ENCODE assay signal across 8 mouse cellular contexts in the genomic region with DNA sequence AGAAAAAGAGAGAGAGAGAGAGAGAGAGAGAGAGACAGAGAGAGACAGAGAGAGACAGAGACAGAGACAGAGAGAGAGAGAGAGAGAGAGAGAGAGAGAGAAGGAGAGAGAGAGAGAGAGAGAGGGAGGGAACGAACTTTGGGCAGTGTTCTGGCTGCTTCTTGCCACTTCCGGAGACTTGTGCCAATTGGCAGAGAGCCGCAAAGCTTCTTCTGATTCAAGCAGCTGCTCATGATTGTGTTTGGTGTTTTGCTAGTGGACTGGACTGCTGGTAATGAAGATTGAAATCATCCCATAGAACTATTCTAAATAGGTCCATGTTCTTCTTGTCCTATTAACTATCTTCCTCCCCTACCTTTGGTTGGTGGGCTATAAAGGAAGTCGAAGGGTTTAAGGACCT.
DNase-seq lines count a peak whose midpoint lies in the region; ATAC-seq and TF ChIP-seq lines count a peak whose summit lies in the region.
"Not testable (repeated sequence)": the region's sequence is repeated elsewhere in the genome, so short reads cannot be mapped to it uniquely, and the experiment has no call there.

No protein-coding gene starts in this region.

- not testable (repeated sequence) for TF ChIP-seq POLR2A in heart, adult 2 months (IDR thresholded peaks at IDR 0.05; ENCODE audit: insufficient read depth, low read depth, low read length)

- DNase-seq in adrenal gland, postnatal 14 days, result peak; percentile 60
- peak; percentile 41 for DNase-seq in embryonic facial prominence, embryonic 14.5 days (ENCODE audit: low spot score)
- peak; percentile 23 to 33 for DNase-seq in heart, adult 2 months
- peak; percentile 3 for DNase-seq in kidney, adult 11 months
- DNase-seq in kidney, postnatal 25 days, result peak; percentile 16 to 41
- peak; percentile 73 for DNase-seq in lung, embryonic 14.5 days
- DNase-seq in lung, postnatal 36 days, result peak; percentile 82
- peak; percentile 23 for DNase-seq in stomach, postnatal 0 days (ENCODE audit: low spot score)

- not testable (repeated sequence) for H3K36me3 ChIP-seq in embryonic facial prominence, embryonic 14.5 days (ENCODE audit: control insufficient read depth, insufficient read depth, low read length); heart, adult 2 months (ENCODE audit: control insufficient read depth, insufficient read depth, low read length); lung, embryonic 14.5 days (ENCODE audit: insufficient read depth); stomach, postnatal 0 days (ENCODE audit: control insufficient read depth, insufficient read depth, low read length)

- TF ChIP-seq CTCF in heart, adult 2 months (IDR thresholded peaks at IDR 0.05); lung, embryonic 14.5 days (IDR thresholded peaks at IDR 0.05; ENCODE audit: low read depth); stomach, postnatal 0 days (IDR thresholded peaks at IDR 0.05; ENCODE audit: low read depth): not testable (repeated sequence)

- intact Hi-C loops in heart, adult 2 months (cut with DNase I), result not testable (repeated sequence)

- not testable (repeated sequence) for H3K27ac ChIP-seq in embryonic facial prominence, embryonic 14.5 days (replicated peaks; ENCODE audit: low read depth, low read length); heart, adult 2 months; lung, embryonic 14.5 days (ENCODE audit: low read depth); stomach, postnatal 0 days (replicated peaks)

- not testable (repeated sequence) for TF ChIP-seq EP300 in heart, adult 2 months (IDR thresholded peaks at IDR 0.05; ENCODE audit: insufficient read depth, low read depth, low read length); stomach, postnatal 0 days (optimal IDR thresholded peaks at IDR 0.05)

- H3K9me3 ChIP-seq in embryonic facial prominence, embryonic 14.5 days (ENCODE audit: control insufficient read depth, low read length); lung, embryonic 14.5 days (ENCODE audit: low read depth, low read length); stomach, postnatal 0 days (ENCODE audit: control insufficient read depth, low read length): not testable (repeated sequence)

- not testable (repeated sequence) for H3K4me1 ChIP-seq in embryonic facial prominence, embryonic 14.5 days (ENCODE audit: control insufficient read depth, insufficient read depth, low read length); heart, adult 2 months (ENCODE audit: control insufficient read depth, insufficient read depth, low read length); lung, embryonic 14.5 days (ENCODE audit: insufficient read depth); stomach, postnatal 0 days (replicated peaks; ENCODE audit: control insufficient read depth, insufficient read depth)

- not testable (repeated sequence) for H3K9ac ChIP-seq in embryonic facial prominence, embryonic 14.5 days (ENCODE audit: low read depth, low read length); heart, adult 2 months (ENCODE audit: low read depth, low read length); lung, embryonic 14.5 days; stomach, postnatal 0 days (ENCODE audit: low read length)

- not testable (repeated sequence) for H3K27me3 ChIP-seq in embryonic facial prominence, embryonic 14.5 days (replicated peaks; ENCODE audit: control insufficient read depth, insufficient read depth, low read length); heart, adult 2 months (ENCODE audit: control insufficient read depth, insufficient read depth, low read length); lung, embryonic 14.5 days (ENCODE audit: insufficient read depth, low read length); stomach, postnatal 0 days (ENCODE audit: control insufficient read depth, insufficient read depth, low read length)

- H3K79me2 ChIP-seq in heart, adult 2 months (replicated peaks; ENCODE audit: control insufficient read depth, insufficient read depth, low read length), result not testable (repeated sequence)

- H3K4me2 ChIP-seq in embryonic facial prominence, embryonic 14.5 days (ENCODE audit: low read depth, low read length); lung, embryonic 14.5 days; stomach, postnatal 0 days (replicated peaks; ENCODE audit: low read depth): not testable (repeated sequence)

- H3K4me3 ChIP-seq in embryonic facial prominence, embryonic 14.5 days (ENCODE audit: low read depth, low read length); heart, adult 2 months; lung, embryonic 14.5 days (ENCODE audit: low read depth, low read length); stomach, postnatal 0 days (ENCODE audit: low read depth, low read length): not testable (repeated sequence)

- not testable (repeated sequence) for ATAC-seq in embryonic facial prominence, embryonic 14.5 days (ENCODE audit: low read depth); lung, embryonic 14.5 days (ENCODE audit: insufficient read depth); stomach, postnatal 0 days (ENCODE audit: low FRiP score, low TSS enrichment)

- whole genome bisulfite sequencing in embryonic facial prominence, embryonic 14.5 days, result 80% methylated on average over 4 of the region's 4 CpGs
- WGBS in heart, adult 2 months, result 64% methylated on average over 4 of the region's 4 CpGs
- WGBS in lung, embryonic 14.5 days, result 70% methylated on average over 4 of the region's 4 CpGs
- 63% methylated on average over 4 of the region's 4 CpGs for WGBS in stomach, postnatal 0 days

Comparison
In these comparisons a context has a peak if more than half of its experiments do, and no peak if none do; other contexts are left out.
1. DNase-seq: peak in every context shown above with its lines; median percentile 82 in lung, postnatal 36 days; 73 in lung, embryonic 14.5 days; 60 in adrenal gland, postnatal 14 days; 41 in embryonic facial prominence, embryonic 14.5 days; 28 in kidney, postnatal 25 days; 28 in heart, adult 2 months; 23 in stomach, postnatal 0 days; 3 in kidney, adult 11 months.